Mouse (Mus musculus): ENCODE data around the gene Zfp92. TPM values are rescaled to one million over a fixed set of nuclear protein-coding genes. Genes with fewer than 3 reads are reported as not detected.

Zfp92 gene
- polyA plus RNA-seq, 1 experiment from 2014 or later: 0.35 TPM

DNA sequence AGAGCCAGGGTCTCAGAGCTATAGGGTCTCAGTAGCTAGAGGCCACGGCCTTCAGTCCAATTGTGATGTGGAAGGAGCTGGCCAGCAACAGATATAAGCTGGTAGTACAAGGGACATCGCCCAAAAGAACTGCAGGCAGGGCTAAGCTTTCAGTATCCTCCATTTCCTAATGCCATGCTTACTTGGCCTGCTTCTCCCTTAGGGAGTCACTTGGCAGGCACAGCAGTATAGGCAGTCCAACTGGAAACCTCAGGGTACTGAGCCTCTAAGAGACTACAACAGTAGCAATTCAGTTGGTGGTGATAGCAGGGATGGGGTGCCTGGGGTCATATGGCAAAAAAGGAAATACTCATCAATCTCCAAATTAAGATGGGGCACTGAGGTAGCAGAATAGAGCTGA is 66.6 kb downstream of the Zfp92 start:
- Histone ChIP-seq H3K4me2 (replicated peaks) (no peak overlapping the region), H3K4me1 (no peaks in the 10 kb centered on the region), H3K36me3 (no peaks in the 10 kb centered on the region), H3K9me3 (no peaks in the 10 kb centered on the region), H3K27me3 (replicated peaks) (no peaks in the 10 kb centered on the region), H3K4me3 (no peak overlapping the region), H3K27ac (no peak overlapping the region), H3K9ac (no peak overlapping the region)
- no peak for ATAC-seq (ENCODE audit: low FRiP score, low read depth)
- WGBS: 73% methylated on average over 2 of the region's 2 CpGs

Other genes with a start within 250 kb of the Zfp92 start
- gene Spin2d, start 234.1 kb upstream of the Zfp92 start, polyA plus RNA-seq (2016; fragmentation: Nextera tagmentation; extraction: Ambion mirVana): not detected in 2 replicates
- 18.7 and 21.4 TPM in 2 replicates for gene Xlr3b, start 218.9 kb upstream of the Zfp92 start, polyA plus RNA-seq (2016; fragmentation: Nextera tagmentation; extraction: Ambion mirVana)
- 0.37 and 0.57 TPM in 2 replicates for gene Xlr4b, start 196.8 kb upstream of the Zfp92 start, polyA plus RNA-seq (2016; fragmentation: Nextera tagmentation; extraction: Ambion mirVana)
- gene F8a, start 182.8 kb upstream of the Zfp92 start, polyA plus RNA-seq (2016; fragmentation: Nextera tagmentation; extraction: Ambion mirVana): 23.9 and 26.1 TPM in 2 replicates
- gene Xlr4c, start 168.0 kb upstream of the Zfp92 start, polyA plus RNA-seq (2016; fragmentation: Nextera tagmentation; extraction: Ambion mirVana): 0.57 TPM in 1 of 2 replicates, not detected in the other
- 0.60 and 0.82 TPM in 2 replicates for gene Xlr3c, start 145.7 kb upstream of the Zfp92 start, polyA plus RNA-seq (2016; fragmentation: Nextera tagmentation; extraction: Ambion mirVana)
- not detected in 2 replicates for gene Xlr5a, start 118.1 kb upstream of the Zfp92 start, polyA plus RNA-seq (2016; fragmentation: Nextera tagmentation; extraction: Ambion mirVana)
- not detected in 2 replicates for gene Xlr5c, start 118.1 kb upstream of the Zfp92 start, polyA plus RNA-seq (2016; fragmentation: Nextera tagmentation; extraction: Ambion mirVana)
- not detected in 2 replicates for gene Gm45015, start 74.3 kb upstream of the Zfp92 start, polyA plus RNA-seq (2016; fragmentation: Nextera tagmentation; extraction: Ambion mirVana)
- 15.6 and 15.7 TPM in 2 replicates for gene Zfp275, start 68.5 kb upstream of the Zfp92 start, polyA plus RNA-seq (2016; fragmentation: Nextera tagmentation; extraction: Ambion mirVana)
- gene Gm18336, start 12.4 kb upstream of the Zfp92 start, polyA plus RNA-seq (2016; fragmentation: Nextera tagmentation; extraction: Ambion mirVana): not detected in 2 replicates
- gene Trex2, start 24.2 kb downstream of the Zfp92 start, polyA plus RNA-seq (2016; fragmentation: Nextera tagmentation; extraction: Ambion mirVana): not detected in 2 replicates
- gene Haus7, start 47.9 kb downstream of the Zfp92 start, polyA plus RNA-seq (2016; fragmentation: Nextera tagmentation; extraction: Ambion mirVana): 62.8 and 63.3 TPM in 2 replicates
- 21.2 and 28.6 TPM in 2 replicates for gene Bgn, start 72.5 kb downstream of the Zfp92 start, polyA plus RNA-seq (2016; fragmentation: Nextera tagmentation; extraction: Ambion mirVana)
- gene Atp2b3, start 92.0 kb downstream of the Zfp92 start, polyA plus RNA-seq (2016; fragmentation: Nextera tagmentation; extraction: Ambion mirVana): 1.4 and 2.2 TPM in 2 replicates
- 5.2 and 6.4 TPM in 2 replicates for gene Dusp9, start 228.3 kb downstream of the Zfp92 start, polyA plus RNA-seq (2016; fragmentation: Nextera tagmentation; extraction: Ambion mirVana)
- gene Pnck, start 249.0 kb downstream of the Zfp92 start, polyA plus RNA-seq (2016; fragmentation: Nextera tagmentation; extraction: Ambion mirVana): 35.2 and 37.8 TPM in 2 replicates